Mouse (Mus musculus) heart, postnatal 0 days (tissue): Measurements from ENCODE around the gene Hsf5.

ENCODE experiments used
- CTCF ChIP-seq: IDR thresholded peaks from 2 replicates; pipeline ENCODE4 v1.5.1; 2016; ENCODE audit warnings: antibody characterized with exemption, control low read depth, low read depth
- EP300 ChIP-seq: IDR thresholded peaks from 2 replicates; pipeline ENCODE4 v1.6.1; 2016; ENCODE audit warnings: antibody characterized with exemption, low read depth

DNA sequence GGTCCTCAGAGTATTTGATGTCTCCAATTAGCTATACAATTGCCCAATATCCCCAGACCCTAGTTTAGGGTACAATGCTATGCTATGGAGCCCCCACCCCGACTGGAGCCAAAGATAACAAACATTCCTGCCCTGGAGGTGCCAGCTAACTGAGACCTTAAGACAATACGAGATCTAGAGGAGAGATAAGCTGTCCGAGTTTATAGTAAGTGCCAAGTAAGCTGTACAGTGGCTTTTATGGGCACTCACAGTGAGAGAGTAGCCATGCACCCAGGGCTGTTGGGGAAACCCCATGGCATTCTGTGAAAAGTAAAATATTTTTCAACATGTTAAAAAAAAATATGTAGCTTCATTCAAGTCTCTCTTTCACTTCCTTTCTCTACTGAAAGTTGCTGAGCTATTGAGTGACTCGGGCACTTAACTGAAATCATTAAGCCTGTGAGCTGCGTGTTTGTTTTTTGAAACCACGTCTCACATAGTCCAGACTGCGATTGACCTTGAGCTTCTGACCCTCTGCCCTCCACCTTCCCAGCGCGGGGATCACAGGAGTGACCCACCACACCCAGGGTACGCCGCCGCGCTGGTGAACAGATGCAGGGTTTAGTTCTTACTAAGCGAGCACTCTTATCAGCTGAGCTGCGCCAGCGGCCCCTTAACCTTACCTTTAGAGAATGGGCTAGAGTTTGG is 73.2 kb downstream of the Hsf5 start:
- TF ChIP-seq CTCF (no peak), EP300 (no peak)
